Mouse (Mus musculus) bone marrow, adult 2 months (tissue): ENCODE measurements around the gene Wdr91.

Source experiments
- CTCF ChIP-seq: fragments of 200-500 bp; IDR thresholded peaks from 2 replicates; pipeline ENCODE4 v1.5.1; 2011; ENCODE audit warnings: low read length, control low read depth; ENCODE audit not compliant: control insufficient read depth, insufficient read depth
- POLR2A ChIP-seq: fragments of 200-500 bp; IDR thresholded peaks from 2 replicates; pipeline ENCODE4 v1.6.1; 2011; ENCODE audit warnings: low read depth, mild to moderate bottlenecking, control low read depth, low read length, borderline replicate concordance; ENCODE audit not compliant: control insufficient read depth

DNA sequence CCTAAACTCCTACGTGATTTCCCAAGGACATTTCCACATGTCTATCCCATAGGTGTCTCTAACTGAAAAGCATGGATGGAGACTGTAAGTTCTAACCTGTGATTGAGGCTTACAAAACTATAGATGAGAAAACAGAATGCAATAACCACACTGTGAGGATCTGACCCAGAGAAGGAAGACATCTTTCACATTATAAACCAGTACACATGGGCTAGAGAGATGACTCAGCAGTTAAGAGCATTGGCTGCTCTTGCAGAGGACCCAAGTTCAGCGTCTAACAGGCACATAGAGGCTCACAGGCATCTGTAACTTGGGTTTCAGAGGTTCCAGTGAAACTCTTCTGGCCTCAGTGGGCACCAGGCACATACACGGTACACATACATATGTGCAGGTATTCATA is 3.8 kb upstream of the Wdr91 start:
- TF ChIP-seq CTCF (no peak), POLR2A (no peak)
